In genomic region chr5:135904259-135904658, GRCm38 (mm10) we compare ENCODE assay signal across 8 mouse cellular contexts. TPM values are rescaled to one million over a fixed set of nuclear protein-coding genes. Genes with fewer than 3 reads are reported as not detected.
DNase-seq lines count a peak whose midpoint lies in the region; ATAC-seq and TF ChIP-seq lines count a peak whose summit lies in the region.

No protein-coding gene starts in this region.

- peaks cover 6% of the 10 kb centered on the region for H3K36me3 ChIP-seq in heart, embryonic 16.5 days (ENCODE audit: control insufficient read depth, insufficient read depth)
- peaks cover 11% of the 10 kb centered on the region for H3K36me3 ChIP-seq in forebrain, postnatal 0 days (ENCODE audit: insufficient read depth)
- H3K36me3 ChIP-seq in midbrain, embryonic 13.5 days: peaks cover 36% of the 10 kb centered on the region

- peak overlapping the region; percentile 77 for H3K4me2 ChIP-seq in heart, embryonic 16.5 days (ENCODE audit: low read depth, low read length)
- peak overlapping the region; percentile 72 for H3K4me2 ChIP-seq in forebrain, postnatal 0 days (ENCODE audit: low read depth)
- H3K4me2 ChIP-seq in midbrain, embryonic 13.5 days (replicated peaks): peak overlapping the region; percentile 67

- peaks cover 20% of the 10 kb centered on the region for H3K4me1 ChIP-seq in heart, embryonic 16.5 days (ENCODE audit: control insufficient read depth, insufficient read depth, low read length)
- H3K4me1 ChIP-seq in brown adipose tissue, adult 24 weeks (ENCODE audit: control insufficient read depth, insufficient read depth, insufficient read length, low read length): peaks cover 13% of the 10 kb centered on the region; the same call in 1 of the 2 replicates
- H3K4me1 ChIP-seq in forebrain, postnatal 0 days (ENCODE audit: insufficient read depth): 0 out of 2 replicates have a peak, but pooled peaks cover 11% of the 10 kb centered on the region
- H3K4me1 ChIP-seq in midbrain, embryonic 13.5 days (replicated peaks): peaks cover 40% of the 10 kb centered on the region

- no peaks in the 10 kb centered on the region for H3K9me3 ChIP-seq in heart, embryonic 16.5 days (replicated peaks; ENCODE audit: control insufficient read depth, low read length)
- H3K9me3 ChIP-seq in forebrain, postnatal 0 days (ENCODE audit: low read length): no peaks in the 10 kb centered on the region
- H3K9me3 ChIP-seq in midbrain, embryonic 13.5 days: no peaks in the 10 kb centered on the region

- no peak for DNase-seq in heart, postnatal 4 days
- DNase-seq in forebrain, postnatal 0 days: no peak
- DNase-seq in adipocyte (ENCODE audit: low spot score): no peak
- DNase-seq in left cerebral cortex, postnatal 14 days (ENCODE audit: low spot score in 2 of 2): no peak

- no peak for ATAC-seq in heart, embryonic 16.5 days (replicated peaks; ENCODE audit: extremely low read depth, insufficient read depth, low FRiP score)
- no peak for ATAC-seq in forebrain, postnatal 0 days
- no peak for ATAC-seq in midbrain, embryonic 13.5 days
- no peak for ATAC-seq in megakaryocyte progenitor cell, adult 5-6 weeks (replicated peaks; ENCODE audit: poor library complexity)

- H3K4me3 ChIP-seq in heart, embryonic 16.5 days (ENCODE audit: low read length): no peak overlapping the region
- no peak overlapping the region for H3K4me3 ChIP-seq in brown adipose tissue, adult 24 weeks (ENCODE audit: insufficient read depth, low read depth, low read length)
- 0 out of 2 replicates have a peak overlapping the region, but pooled peaks have one; percentile 36 for H3K4me3 ChIP-seq in forebrain, postnatal 0 days (ENCODE audit: low read depth, low read length)
- H3K4me3 ChIP-seq in midbrain, embryonic 13.5 days (replicated peaks): peak overlapping the region; percentile 35; the same call in 1 of the 2 replicates

- intact Hi-C loops in left cerebral cortex, postnatal 14 days (cut with DNase I): loop anchor here (2.0 to 5.0 kb wide), 3 partner anchors 31 to 158 kb away; partner anchors contain the start of gene Ywhag

- H3K27ac ChIP-seq in heart, embryonic 16.5 days (ENCODE audit: low read length): 0 out of 2 replicates have a peak overlapping the region, but pooled peaks have one; percentile 16
- H3K27ac ChIP-seq in brown adipose tissue, adult 24 weeks (replicated peaks; ENCODE audit: low read depth, low read length): peak overlapping the region; percentile 74; the same call in 1 of the 2 replicates
- peak overlapping the region; percentile 89 for H3K27ac ChIP-seq in forebrain, postnatal 0 days (ENCODE audit: low read depth, low read length)
- peak overlapping the region; percentile 87 for H3K27ac ChIP-seq in midbrain, embryonic 13.5 days

- no peaks in the 10 kb centered on the region for H3K27me3 ChIP-seq in heart, embryonic 16.5 days (ENCODE audit: control insufficient read depth, insufficient read depth, low read length)
- no peaks in the 10 kb centered on the region for H3K27me3 ChIP-seq in forebrain, postnatal 0 days (ENCODE audit: insufficient read depth, low read length)
- H3K27me3 ChIP-seq in midbrain, embryonic 13.5 days: no peaks in the 10 kb centered on the region

- H3K9ac ChIP-seq in heart, embryonic 16.5 days (ENCODE audit: low read length): no peak overlapping the region
- H3K9ac ChIP-seq in forebrain, postnatal 0 days: peak overlapping the region; percentile 66; the same call in 1 of the 2 replicates
- peak overlapping the region; percentile 59; the same call in 1 of the 2 replicates for H3K9ac ChIP-seq in midbrain, embryonic 13.5 days (replicated peaks)

- no peak for TF ChIP-seq CTCF in forebrain, postnatal 0 days (IDR thresholded peaks at IDR 0.05; ENCODE audit: low read depth)

- 55% methylated on average over 5 of the region's 5 CpGs for WGBS in heart, embryonic 16.5 days
- WGBS in forebrain, postnatal 0 days: 64% methylated on average over 5 of the region's 5 CpGs
- WGBS in midbrain, embryonic 13.5 days: 62% methylated on average over 5 of the region's 5 CpGs

RNA-seq across cellular contexts. Expression of gene Hspb1, which starts 16.5 kb away (rescaled TPM):
- 794 and 965 TPM in 2 replicates for polyA plus RNA-seq in heart, embryonic 16.5 days (2015; fragmentation: Nextera tagmentation; extraction: Ambion mirVana)
- total RNA-seq in heart, postnatal 4 days (2021): 100 to 1,000 TPM; 397 to 401 TPM
- polyA plus RNA-seq in brown adipose tissue, adult 24 weeks (2012; ENCODE audit: insufficient read depth, insufficient read length, missing spikeins): 233 and 423 TPM in 2 replicates
- total RNA-seq in forebrain, postnatal 0 days (2014; rRNA removed): 9.8 and 11.5 TPM in 2 replicates
- 9.2 and 11.2 TPM in 2 replicates for polyA plus RNA-seq in forebrain, postnatal 0 days (2015; fragmentation: Nextera tagmentation; extraction: Ambion mirVana)
- 6.8 and 7.1 TPM in 2 replicates for polyA plus RNA-seq in midbrain, embryonic 13.5 days (2015; fragmentation: Nextera tagmentation; extraction: Ambion mirVana)
- 1 to 10 TPM; 6.9 to 9.4 TPM for total RNA-seq in left cerebral cortex, postnatal 14 days (2021)
- total RNA-seq in megakaryocyte progenitor cell, adult 5-6 weeks (2015): not detected in 2 replicates
- not detected in 2 replicates for total RNA-seq in megakaryocyte progenitor cell, adult 5-6 weeks (2017)

RNA-seq across cellular contexts. Expression of gene Ywhag, which starts 30.2 kb away (rescaled TPM):
- polyA plus RNA-seq in heart, embryonic 16.5 days (2015; fragmentation: Nextera tagmentation; extraction: Ambion mirVana): 167 and 202 TPM in 2 replicates
- total RNA-seq in heart, postnatal 4 days (2021): 100 to 1,000 TPM; 285 to 292 TPM
- polyA plus RNA-seq in brown adipose tissue, adult 24 weeks (2012; ENCODE audit: insufficient read depth, insufficient read length, missing spikeins): 499 and 545 TPM in 2 replicates
- total RNA-seq in forebrain, postnatal 0 days (2014; rRNA removed): 220 and 286 TPM in 2 replicates
- 603 and 867 TPM in 2 replicates for polyA plus RNA-seq in forebrain, postnatal 0 days (2015; fragmentation: Nextera tagmentation; extraction: Ambion mirVana)
- polyA plus RNA-seq in midbrain, embryonic 13.5 days (2015; fragmentation: Nextera tagmentation; extraction: Ambion mirVana): 627 and 632 TPM in 2 replicates
- total RNA-seq in left cerebral cortex, postnatal 14 days (2021): 1,000 to 10,000 TPM; 1,469 to 1,528 TPM
- 124 and 130 TPM in 2 replicates for total RNA-seq in megakaryocyte progenitor cell, adult 5-6 weeks (2015)
- total RNA-seq in megakaryocyte progenitor cell, adult 5-6 weeks (2017): 87.4 and 88.3 TPM in 2 replicates

Comparison
In these comparisons a context has a peak if more than half of its experiments do, and no peak if none do; other contexts are left out.
1. H3K27ac ChIP-seq: peak in every context shown above with its lines; median percentile 89 in forebrain, postnatal 0 days; 87 in midbrain, embryonic 13.5 days; 74 in brown adipose tissue, adult 24 weeks; 16 in heart, embryonic 16.5 days.
2. H3K4me3 ChIP-seq: peak in forebrain, postnatal 0 days (single experiment) and midbrain, embryonic 13.5 days (single experiment); none in heart, embryonic 16.5 days (single experiment) and brown adipose tissue, adult 24 weeks (single experiment).
3. RNA of gene Hspb1, which starts 16.5 kb away (total RNA-seq): 397 to 401 TPM in heart, postnatal 4 days; 9.8 to 11.5 TPM in forebrain, postnatal 0 days, 6.9 to 9.4 TPM in left cerebral cortex, postnatal 14 days and not detected in megakaryocyte progenitor cell, adult 5-6 weeks; every median in the first group is over 10 times any median in the second.
4. Peak in every context shown above with its lines, with median percentiles within 50 percentile points of each other: H3K4me2 ChIP-seq.